In the genomic region with DNA sequence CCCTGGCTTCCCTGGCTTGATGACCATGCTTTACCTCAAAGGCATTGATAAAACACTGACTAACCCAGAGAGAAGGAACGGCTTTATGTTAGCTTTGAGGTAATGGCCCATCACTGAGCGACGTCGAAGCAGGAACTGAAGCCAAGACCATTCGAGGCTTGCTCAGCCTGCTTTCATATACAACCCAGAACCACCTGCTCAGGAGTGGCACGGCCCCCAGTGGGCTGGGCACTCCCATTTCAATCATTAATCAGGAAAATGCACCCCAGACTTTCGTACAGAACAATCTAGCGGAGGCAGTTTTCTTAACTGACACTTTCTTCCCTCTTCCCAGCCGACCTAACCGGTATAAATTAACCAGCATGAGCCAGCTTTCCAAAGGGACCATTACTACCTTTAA, we compare ENCODE assay signal across 16 mouse cellular contexts. TPM values are rescaled to one million over a fixed set of nuclear protein-coding genes. Genes with fewer than 3 reads are reported as not detected.
A peak's percentile ranks its signal among the peaks of the same experiment; 100 is the strongest.
DNase-seq lines count a peak whose midpoint lies in the region; ATAC-seq and TF ChIP-seq lines count a peak whose summit lies in the region.
"Had no signal": no experiment of that assay in that cellular context is flagged by ENCODE, and none has a peak within 500 bp of the region (broad histone marks: within the 10 kb centered on the region; RNA-seq: fewer than 3 reads in every experiment).

No protein-coding gene starts in this region.

- H3K4me3 ChIP-seq in intestine, embryonic 16.5 days (ENCODE audit: low read length) = no peak overlapping the region
- H3K4me3 ChIP-seq in stomach, postnatal 0 days (ENCODE audit: low read depth, low read length) = no peak overlapping the region
- H3K4me3 ChIP-seq: embryonic facial prominence, embryonic 10.5 days; forebrain, embryonic 10.5 days; hindbrain, embryonic 12.5 days had no signal

- TF ChIP-seq EP300 in stomach, postnatal 0 days (optimal IDR thresholded peaks at IDR 0.05) = no peak

- DNase-seq in kidney, adult 9 months = peak; percentile 56
- peak; percentile 27 to 64 for DNase-seq in kidney, postnatal 25 days
- DNase-seq in stomach, postnatal 0 days (ENCODE audit: low spot score) = peak; percentile 58
- DNase-seq in frontal cortex, adult 2 months (ENCODE audit: extremely low spot score in 1 of 2, low spot score in 1 of 2) = no peak
- DNase-seq in thymus, postnatal 4 days = no peak
- DNase-seq: adrenal gland, postnatal 25 days; cerebellum, postnatal 10 days; layer of hippocampus, postnatal 36 days; thymus, postnatal 25 days had no signal

- no peak overlapping the region for H3K9ac ChIP-seq in intestine, embryonic 16.5 days (ENCODE audit: low read depth, low read length)
- no peak overlapping the region for H3K9ac ChIP-seq in stomach, postnatal 0 days (ENCODE audit: low read length)
- H3K9ac ChIP-seq: hindbrain, embryonic 12.5 days had no signal

- no peak overlapping the region for H3K4me2 ChIP-seq in intestine, embryonic 16.5 days (ENCODE audit: low read depth, low read length)
- no peak overlapping the region for H3K4me2 ChIP-seq in stomach, postnatal 0 days (replicated peaks; ENCODE audit: low read depth)
- H3K4me2 ChIP-seq: hindbrain, embryonic 12.5 days; midbrain, embryonic 11.5 days had no signal

- WGBS in intestine, embryonic 16.5 days = 51% methylated on average over 10 of the region's 10 CpGs
- WGBS in stomach, postnatal 0 days = 53% methylated on average over 10 of the region's 10 CpGs

- H3K27me3 ChIP-seq in intestine, embryonic 16.5 days (replicated peaks; ENCODE audit: control insufficient read depth, insufficient read depth, low read length) = no peaks in the 10 kb centered on the region
- H3K27me3 ChIP-seq in stomach, postnatal 0 days (ENCODE audit: control insufficient read depth, insufficient read depth, low read length) = no peaks in the 10 kb centered on the region
- H3K27me3 ChIP-seq: hindbrain, embryonic 12.5 days had no signal

- no peak for TF ChIP-seq CTCF in stomach, postnatal 0 days (IDR thresholded peaks at IDR 0.05; ENCODE audit: low read depth)

- no peaks in the 10 kb centered on the region for H3K9me3 ChIP-seq in intestine, embryonic 16.5 days (ENCODE audit: control insufficient read depth, low read length)
- H3K9me3 ChIP-seq in stomach, postnatal 0 days (ENCODE audit: control insufficient read depth, low read length) = no peaks in the 10 kb centered on the region
- H3K9me3 ChIP-seq: embryonic facial prominence, embryonic 10.5 days; forebrain, embryonic 10.5 days; hindbrain, embryonic 12.5 days had no signal

- H3K27ac ChIP-seq in intestine, embryonic 16.5 days (ENCODE audit: low read length) = no peak overlapping the region
- H3K27ac ChIP-seq in stomach, postnatal 0 days (replicated peaks) = peak overlapping the region; percentile 45
- H3K27ac ChIP-seq: embryonic facial prominence, embryonic 10.5 days; forebrain, embryonic 10.5 days; hindbrain, embryonic 12.5 days had no signal

- no peaks in the 10 kb centered on the region for H3K36me3 ChIP-seq in intestine, embryonic 16.5 days (ENCODE audit: control insufficient read depth, insufficient read depth, low read length)
- no peaks in the 10 kb centered on the region for H3K36me3 ChIP-seq in stomach, postnatal 0 days (ENCODE audit: control insufficient read depth, insufficient read depth, low read length)
- H3K36me3 ChIP-seq: embryonic facial prominence, embryonic 10.5 days; forebrain, embryonic 10.5 days; hindbrain, embryonic 12.5 days had no signal

- peaks cover 12% of the 10 kb centered on the region; the same call in 1 of the 2 replicates for H3K4me1 ChIP-seq in intestine, embryonic 16.5 days (ENCODE audit: control insufficient read depth, insufficient read depth, low read length)
- peaks cover 11% of the 10 kb centered on the region; the same call in 1 of the 2 replicates for H3K4me1 ChIP-seq in stomach, postnatal 0 days (replicated peaks; ENCODE audit: control insufficient read depth, insufficient read depth)

- peak; percentile 63 for ATAC-seq in intestine, embryonic 16.5 days
- peak; percentile 44 for ATAC-seq in stomach, postnatal 0 days (ENCODE audit: low FRiP score, low TSS enrichment)
- no peak for ATAC-seq in cerebellum, adult (ENCODE audit: insufficient number of reproducible peaks, low FRiP score, low TSS enrichment)
- ATAC-seq: forebrain, embryonic 16.5 days had no signal

RNA-seq across cellular contexts. Expression of gene Ttc39b, which starts 13.1 kb away (rescaled TPM):
- polyA plus RNA-seq in intestine, embryonic 16.5 days (2015; fragmentation: Nextera tagmentation; extraction: Ambion mirVana) = 1.4 and 2.4 TPM in 2 replicates
- 14.0 and 15.7 TPM in 2 replicates for polyA plus RNA-seq in stomach, postnatal 0 days (2015; fragmentation: Nextera tagmentation; extraction: Ambion mirVana)
- 17.1 and 19.1 TPM in 2 replicates for polyA plus RNA-seq in frontal cortex, adult 2 months (2012; rRNA removed)

Comparison
In these comparisons a context has a peak if more than half of its experiments do, and no peak if none do; other contexts are left out.
1. DNase-seq: peak in kidney, adult 9 months (single experiment), kidney, postnatal 25 days (2 of 2) and stomach, postnatal 0 days (single experiment); none in frontal cortex, adult 2 months (0 of 2) and thymus, postnatal 4 days (single experiment).